Mouse (Mus musculus): Measurements from ENCODE around the gene Capns1.
"Not testable (repeated sequence)": the region's sequence is repeated elsewhere in the genome, so short reads cannot be mapped to it uniquely, and the experiment has no call there.

Gene Capns1

GRCm38 (mm10) chr7:30202895-30203690 is 4.5 kb upstream of the Capns1 start:
- in situ Hi-C loops (cut with MseI, MboI): no loop called here

GRCm38 (mm10) chr7:30200661-30201060 is 2.0 kb upstream of the Capns1 start:
- in situ Hi-C loops (cut with MseI, MboI): not testable (repeated sequence)

GRCm38 (mm10) chr7:30200200-30200599 is 1.6 kb upstream of the Capns1 start:
- in situ Hi-C loops (cut with MseI, MboI): no loop called here

- in situ Hi-C loops (cut with MseI, MboI): no loop called here
These were observed 1.0 kb upstream of the Capns1 start for GRCm38 (mm10) chr7:30199498-30200139.

GRCm38 (mm10) chr7:30197592-30198129 is 950 bp downstream of the Capns1 start:
- in situ Hi-C loops (cut with MseI, MboI): no loop called here

- in situ Hi-C loops (cut with MseI, MboI): no loop called here
These were observed 2.4 kb downstream of the Capns1 start for GRCm38 (mm10) chr7:30196171-30196570.

- in situ Hi-C loops (cut with MseI, MboI): no loop called here
These were observed 3.1 kb downstream of the Capns1 start for GRCm38 (mm10) chr7:30195461-30195860.

- in situ Hi-C loops (cut with MseI, MboI): no loop called here
These were observed 3.7 kb downstream of the Capns1 start for GRCm38 (mm10) chr7:30194884-30195283.

GRCm38 (mm10) chr7:30194101-30194831 is 4.3 kb downstream of the Capns1 start:
- in situ Hi-C loops (cut with MseI, MboI): no loop called here

- in situ Hi-C loops (cut with MseI, MboI): no loop called here
These were observed 5.0 kb downstream of the Capns1 start for GRCm38 (mm10) chr7:30193581-30194100.

GRCm38 (mm10) chr7:30193013-30193412 is 5.6 kb downstream of the Capns1 start:
- in situ Hi-C loops (cut with MseI, MboI): no loop called here

- in situ Hi-C loops (cut with MseI, MboI): no loop called here
These were observed 6.5 kb downstream of the Capns1 start for GRCm38 (mm10) chr7:30192088-30192487.

- in situ Hi-C loops (cut with MseI, MboI): no loop called here
These were observed 9.5 kb downstream of the Capns1 start for GRCm38 (mm10) chr7:30189116-30189491.

- in situ Hi-C loops (cut with MseI, MboI): no loop called here
These were observed 10.1 kb downstream of the Capns1 start for GRCm38 (mm10) chr7:30188344-30189115.

- in situ Hi-C loops (cut with MseI, MboI): loop anchor here in 1 of 2 experiments (5.0 kb wide), 1 partner anchor 33 kb away; no protein-coding TSS in a partner anchor
These were observed 13.8 kb downstream of the Capns1 start for GRCm38 (mm10) chr7:30184641-30185348.

- in situ Hi-C loops (cut with MseI, MboI): loop anchor here in 1 of 2 experiments (5.0 kb wide), 1 partner anchor 33 kb away; no protein-coding TSS in a partner anchor
These were observed 14.7 kb downstream of the Capns1 start, which contains the start of gene Cox7a1 for GRCm38 (mm10) chr7:30183879-30184289. Cox7a1 (plus strand) TSS chr7:30184144.

GRCm38 (mm10) chr7:30183189-30183588 is 15.4 kb downstream of the Capns1 start:
- in situ Hi-C loops (cut with MseI, MboI): loop anchor here in 1 of 2 experiments (5.0 kb wide), 1 partner anchor 34 kb away; no protein-coding TSS in a partner anchor

GRCm38 (mm10) chr7:30181929-30182328 is 16.7 kb downstream of the Capns1 start:
- in situ Hi-C loops (cut with MseI, MboI): loop anchor here in 1 of 2 experiments (5.0 kb wide), 1 partner anchor 35 kb away; no protein-coding TSS in a partner anchor

- in situ Hi-C loops (cut with MseI, MboI): loop anchor here in 1 of 2 experiments (5.0 kb wide), 1 partner anchor 36 kb away; no protein-coding TSS in a partner anchor
These were observed 17.3 kb downstream of the Capns1 start for GRCm38 (mm10) chr7:30181308-30181707.

- in situ Hi-C loops (cut with MseI, MboI): loop anchor here in 1 of 2 experiments (5.0 kb wide), 1 partner anchor 34 kb away; no protein-coding TSS in a partner anchor
These were observed 20.4 kb downstream of the Capns1 start for GRCm38 (mm10) chr7:30178256-30178655.

Data from mouse trophoblast stem cell (cell line).